Mouse (Mus musculus): ENCODE measurements around the gene Rasgrp4. TPM values are rescaled to one million over a fixed set of nuclear protein-coding genes. Genes with fewer than 3 reads are reported as not detected.

Gene Rasgrp4
- total RNA-seq (2014; rRNA removed), result 0.80 and 2.2 TPM in 2 replicates
- 0.79 and 1.1 TPM in 2 replicates for polyA plus RNA-seq (2015; fragmentation: Nextera tagmentation; extraction: Ambion mirVana)

DNA sequence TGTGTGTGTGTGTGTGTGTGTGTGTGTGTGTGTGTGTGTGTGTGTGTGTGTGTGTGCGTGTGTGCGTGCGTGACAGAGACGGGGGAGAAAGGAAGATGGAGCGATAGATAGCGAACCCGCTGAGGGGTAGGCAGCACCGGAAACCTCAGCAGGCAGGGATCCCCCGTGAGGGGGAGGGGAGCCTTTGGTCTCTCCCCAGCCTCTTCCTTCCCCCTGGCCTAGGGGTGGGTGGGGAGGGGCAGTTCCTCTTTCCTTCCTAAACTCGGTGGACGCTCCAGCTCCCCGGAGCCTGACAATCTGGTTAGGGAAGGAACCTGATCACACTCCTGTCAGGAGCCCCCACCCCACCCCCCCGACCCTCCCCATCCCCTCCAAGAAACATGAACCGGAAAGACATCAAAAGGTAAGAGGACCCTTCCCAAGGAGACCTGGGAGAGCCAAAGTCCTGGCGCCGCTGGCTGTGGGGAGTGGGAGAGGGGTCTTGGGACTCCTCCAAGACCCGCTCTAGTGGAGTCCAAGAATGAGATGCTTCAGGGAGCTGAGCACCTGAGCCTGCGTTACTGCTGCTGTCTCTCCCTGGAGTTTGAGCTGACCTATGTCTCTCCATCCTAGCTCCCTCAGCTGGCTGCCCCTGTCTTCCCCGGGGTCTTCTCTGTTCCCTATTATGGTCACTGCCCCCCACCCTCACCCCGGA lies at the start of gene Rasgrp4:
Gene Rasgrp4 (plus strand): TSS at position 159 of the 694 bp plus-strand sequence.
- WGBS, result under 1% methylated on average over 11 of the region's 20 CpGs
- H3K4me1 ChIP-seq (ENCODE audit: insufficient read depth, low read length), result no peaks in the 10 kb centered on the region
- TF ChIP-seq CTCF (IDR thresholded peaks at IDR 0.05), result no peak
- no peaks in the 10 kb centered on the region for H3K36me3 ChIP-seq (ENCODE audit: insufficient read depth, low read length)
- no peaks in the 10 kb centered on the region for H3K9me3 ChIP-seq (ENCODE audit: low read length)
- DNase-seq (ENCODE audit: low spot score), result peak; percentile 4
- peak within 1 kb of the TSS; percentile 16; the same call in 1 of the 2 replicates for H3K4me3 ChIP-seq (ENCODE audit: low read depth, low read length)
- no peak within 1 kb of the TSS for H3K27ac ChIP-seq (ENCODE audit: low read depth, low read length)
- ATAC-seq (ENCODE audit: low FRiP score), result no peak
- H3K27me3 ChIP-seq (ENCODE audit: insufficient read depth, low read length), result no peaks in the 10 kb centered on the region
- H3K4me2 ChIP-seq (ENCODE audit: low read depth, low read length, poor library complexity, severe bottlenecking), result peak within 1 kb of the TSS; percentile 56
- no peak within 1 kb of the TSS for H3K9ac ChIP-seq (replicated peaks; ENCODE audit: low read length, poor library complexity, severe bottlenecking)

DNA sequence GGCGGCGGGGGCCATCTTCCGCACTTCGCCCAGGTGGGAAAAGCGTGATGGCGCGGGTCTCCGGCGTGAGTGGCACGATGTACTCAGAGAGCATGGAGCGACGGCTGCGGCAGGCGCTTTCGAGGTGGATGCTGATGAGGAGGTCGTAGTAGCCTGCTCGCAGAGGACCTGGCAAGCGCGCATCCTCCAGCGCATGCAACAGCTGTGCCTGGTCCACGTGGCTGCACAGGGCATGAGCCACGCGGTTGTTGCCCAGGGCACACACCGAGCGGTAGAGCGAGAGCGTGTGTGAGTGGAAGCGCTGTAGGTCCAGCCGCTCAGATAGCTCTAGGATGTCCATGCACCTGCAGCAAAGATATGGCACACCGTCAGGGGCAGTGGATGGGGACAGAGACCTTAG lies 48.7 kb upstream of the Rasgrp4 start:
- no peak overlapping the region for H3K4me2 ChIP-seq (ENCODE audit: low read depth, low read length, poor library complexity, severe bottlenecking)
- no peaks in the 10 kb centered on the region for H3K27me3 ChIP-seq (ENCODE audit: insufficient read depth, low read length)
- ATAC-seq (ENCODE audit: low FRiP score), result no peak
- no peaks in the 10 kb centered on the region for H3K36me3 ChIP-seq (ENCODE audit: insufficient read depth, low read length)
- no peaks in the 10 kb centered on the region for H3K4me1 ChIP-seq (ENCODE audit: insufficient read depth, low read length)
- 89% methylated on average over 30 of the region's 30 CpGs for WGBS
- no peaks in the 10 kb centered on the region for H3K9me3 ChIP-seq (ENCODE audit: low read length)
- TF ChIP-seq CTCF (IDR thresholded peaks at IDR 0.05), result no peak
- no peak overlapping the region for H3K9ac ChIP-seq (replicated peaks; ENCODE audit: low read length, poor library complexity, severe bottlenecking)
- no peak overlapping the region for H3K4me3 ChIP-seq (ENCODE audit: low read depth, low read length)
- H3K27ac ChIP-seq (ENCODE audit: low read depth, low read length), result no peak overlapping the region
- DNase-seq (ENCODE audit: low spot score), result no peak

DNA sequence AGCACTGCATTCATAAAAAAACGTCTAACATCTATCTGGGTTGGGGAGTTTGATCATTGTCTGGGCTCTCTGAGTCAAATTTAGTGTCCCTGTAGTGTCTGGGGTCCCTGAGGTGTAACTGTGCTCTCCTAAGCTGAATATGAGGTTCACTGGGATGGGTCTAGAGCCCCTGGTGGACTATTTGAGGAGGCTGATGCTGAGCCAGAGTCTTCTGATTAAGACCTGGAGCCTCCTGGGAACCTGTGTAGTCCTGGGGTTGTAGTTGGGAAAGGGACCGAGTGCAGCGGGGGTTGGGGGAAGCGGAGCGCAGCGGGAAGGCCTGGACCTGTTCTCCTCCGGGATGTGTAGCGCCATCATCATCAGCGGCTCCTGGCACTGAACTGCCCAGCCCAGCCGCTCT lies 47.7 kb upstream of the Rasgrp4 start:
- TF ChIP-seq CTCF (IDR thresholded peaks at IDR 0.05), result no peak
- 91% methylated on average over 10 of the region's 10 CpGs for WGBS
- H3K4me1 ChIP-seq (ENCODE audit: insufficient read depth, low read length), result no peaks in the 10 kb centered on the region
- H3K9me3 ChIP-seq (ENCODE audit: low read length), result no peaks in the 10 kb centered on the region
- no peak overlapping the region for H3K9ac ChIP-seq (replicated peaks; ENCODE audit: low read length, poor library complexity, severe bottlenecking)
- no peak overlapping the region for H3K4me3 ChIP-seq (ENCODE audit: low read depth, low read length)
- no peak for DNase-seq (ENCODE audit: low spot score)
- no peak for ATAC-seq (ENCODE audit: low FRiP score)
- no peak overlapping the region for H3K4me2 ChIP-seq (ENCODE audit: low read depth, low read length, poor library complexity, severe bottlenecking)
- H3K36me3 ChIP-seq (ENCODE audit: insufficient read depth, low read length), result no peaks in the 10 kb centered on the region
- no peaks in the 10 kb centered on the region for H3K27me3 ChIP-seq (ENCODE audit: insufficient read depth, low read length)
- H3K27ac ChIP-seq (ENCODE audit: low read depth, low read length), result no peak overlapping the region

DNA sequence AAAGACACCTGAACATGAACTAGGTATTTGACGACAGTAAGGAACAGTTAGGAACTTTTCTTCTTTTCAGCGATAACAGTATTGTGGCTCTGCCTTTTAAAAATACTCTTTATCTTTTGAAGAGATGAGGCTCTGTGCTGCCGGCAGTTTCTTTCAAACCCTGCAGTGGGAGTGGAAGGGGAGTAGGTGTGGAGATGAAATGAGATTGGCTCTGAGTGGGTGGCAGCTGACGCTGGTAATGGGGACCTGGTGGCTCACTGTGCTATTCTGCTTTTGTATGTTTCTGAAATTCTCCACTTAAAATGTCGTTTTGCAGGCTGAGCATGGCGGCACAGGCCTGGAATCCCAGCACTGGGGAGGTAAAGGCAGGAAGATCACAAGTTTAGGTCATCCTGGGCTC lies 45.8 kb upstream of the Rasgrp4 start:
- no peak for TF ChIP-seq CTCF (IDR thresholded peaks at IDR 0.05)
- 66% methylated on average over 6 of the region's 6 CpGs for WGBS
- H3K9me3 ChIP-seq (ENCODE audit: low read length), result no peaks in the 10 kb centered on the region
- DNase-seq (ENCODE audit: low spot score) (no peak), ATAC-seq (ENCODE audit: low FRiP score) (no peak)
- no peak overlapping the region for H3K4me2 ChIP-seq (ENCODE audit: low read depth, low read length, poor library complexity, severe bottlenecking)
- no peak overlapping the region for H3K4me3 ChIP-seq (ENCODE audit: low read depth, low read length)
- H3K27ac ChIP-seq (ENCODE audit: low read depth, low read length), result no peak overlapping the region
- H3K4me1 ChIP-seq (ENCODE audit: insufficient read depth, low read length), result no peaks in the 10 kb centered on the region
- no peaks in the 10 kb centered on the region for H3K36me3 ChIP-seq (ENCODE audit: insufficient read depth, low read length)
- no peak overlapping the region for H3K9ac ChIP-seq (replicated peaks; ENCODE audit: low read length, poor library complexity, severe bottlenecking)
- no peaks in the 10 kb centered on the region for H3K27me3 ChIP-seq (ENCODE audit: insufficient read depth, low read length)

DNA sequence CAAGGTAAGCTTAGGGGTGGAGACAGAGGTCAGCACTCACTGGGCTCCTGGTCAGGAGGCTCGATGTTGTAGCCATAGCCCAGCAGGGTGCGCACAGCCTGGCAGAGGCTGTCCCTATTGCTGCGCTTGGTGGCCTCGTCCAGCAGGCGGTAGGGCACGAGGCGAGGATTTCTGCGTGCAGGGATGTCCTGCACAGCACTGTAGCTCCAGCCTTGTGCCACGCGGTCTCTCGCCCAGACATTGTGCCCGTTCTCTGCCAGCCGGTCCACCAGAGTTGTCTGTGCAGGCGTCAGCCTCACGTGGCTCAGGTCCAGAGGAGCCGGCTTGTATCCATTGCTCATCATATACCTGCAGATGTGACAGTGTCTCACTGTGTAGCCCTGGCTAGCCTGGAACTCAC lies 37.5 kb upstream of the Rasgrp4 start:
- Histone ChIP-seq H3K27ac (ENCODE audit: low read depth, low read length) (no peak overlapping the region), H3K4me3 (ENCODE audit: low read depth, low read length) (no peak overlapping the region), H3K9me3 (ENCODE audit: low read length) (no peaks in the 10 kb centered on the region), H3K27me3 (ENCODE audit: insufficient read depth, low read length) (no peaks in the 10 kb centered on the region), H3K9ac (replicated peaks; ENCODE audit: low read length, poor library complexity, severe bottlenecking) (no peak overlapping the region), H3K4me2 (ENCODE audit: low read depth, low read length, poor library complexity, severe bottlenecking) (no peak overlapping the region), H3K4me1 (ENCODE audit: insufficient read depth, low read length) (no peaks in the 10 kb centered on the region), H3K36me3 (ENCODE audit: insufficient read depth, low read length) (no peaks in the 10 kb centered on the region)
- WGBS, result 83% methylated on average over 16 of the region's 16 CpGs
- ATAC-seq (ENCODE audit: low FRiP score) (no peak), DNase-seq (ENCODE audit: low spot score) (no peak)
- no peak for TF ChIP-seq CTCF (IDR thresholded peaks at IDR 0.05)

DNA sequence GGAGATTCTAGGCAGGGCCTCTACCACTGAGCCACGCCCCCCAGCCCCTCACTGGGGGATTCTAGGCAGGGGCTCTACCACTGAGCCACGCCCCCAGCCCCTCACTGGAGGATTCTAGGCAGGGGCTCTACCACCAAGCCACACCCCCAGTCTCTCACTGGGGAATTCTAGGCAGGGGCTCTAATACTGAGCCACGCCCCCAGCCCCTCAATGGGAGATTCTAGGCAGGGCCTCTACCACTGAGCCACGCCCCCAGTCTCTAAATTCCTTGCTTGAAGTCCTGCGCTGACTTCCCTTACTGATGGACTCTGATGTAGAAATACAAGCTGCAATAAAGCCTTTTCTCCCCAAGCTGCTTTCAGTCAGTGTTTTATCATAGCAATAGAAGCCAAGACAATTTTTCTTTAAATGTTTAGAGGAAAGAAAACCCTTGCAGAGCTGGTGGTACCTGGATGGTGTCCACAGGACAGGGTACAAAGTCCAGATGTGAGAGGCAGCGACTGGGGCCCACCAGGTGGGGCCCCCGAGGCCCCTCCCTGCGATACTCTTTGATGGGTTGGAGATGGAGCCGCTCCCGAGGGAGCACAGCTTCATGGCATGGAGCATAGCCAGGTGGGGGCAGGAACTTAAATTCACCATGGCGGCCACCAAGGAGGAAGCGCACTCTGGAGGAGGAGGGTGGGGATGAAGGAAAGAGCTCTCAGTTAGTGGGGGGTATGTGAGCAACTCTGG lies 33.2 kb upstream of the Rasgrp4 start:
- Histone ChIP-seq H3K36me3 (ENCODE audit: insufficient read depth, low read length) (no peaks in the 10 kb centered on the region), H3K4me1 (ENCODE audit: insufficient read depth, low read length) (no peaks in the 10 kb centered on the region), H3K4me2 (ENCODE audit: low read depth, low read length, poor library complexity, severe bottlenecking) (no peak overlapping the region), H3K4me3 (ENCODE audit: low read depth, low read length) (no peak overlapping the region), H3K9ac (replicated peaks; ENCODE audit: low read length, poor library complexity, severe bottlenecking) (no peak overlapping the region), H3K27me3 (ENCODE audit: insufficient read depth, low read length) (no peaks in the 10 kb centered on the region), H3K9me3 (ENCODE audit: low read length) (no peaks in the 10 kb centered on the region), H3K27ac (ENCODE audit: low read depth, low read length) (no peak overlapping the region)
- no peak for TF ChIP-seq CTCF (IDR thresholded peaks at IDR 0.05)
- 89% methylated on average over 12 of the region's 12 CpGs for WGBS
- ATAC-seq (ENCODE audit: low FRiP score) (no peak), DNase-seq (ENCODE audit: low spot score) (no peak)

Measured in midbrain, postnatal 0 days (tissue).